Mouse (Mus musculus): ENCODE results near the gene Blcap.

DNA sequence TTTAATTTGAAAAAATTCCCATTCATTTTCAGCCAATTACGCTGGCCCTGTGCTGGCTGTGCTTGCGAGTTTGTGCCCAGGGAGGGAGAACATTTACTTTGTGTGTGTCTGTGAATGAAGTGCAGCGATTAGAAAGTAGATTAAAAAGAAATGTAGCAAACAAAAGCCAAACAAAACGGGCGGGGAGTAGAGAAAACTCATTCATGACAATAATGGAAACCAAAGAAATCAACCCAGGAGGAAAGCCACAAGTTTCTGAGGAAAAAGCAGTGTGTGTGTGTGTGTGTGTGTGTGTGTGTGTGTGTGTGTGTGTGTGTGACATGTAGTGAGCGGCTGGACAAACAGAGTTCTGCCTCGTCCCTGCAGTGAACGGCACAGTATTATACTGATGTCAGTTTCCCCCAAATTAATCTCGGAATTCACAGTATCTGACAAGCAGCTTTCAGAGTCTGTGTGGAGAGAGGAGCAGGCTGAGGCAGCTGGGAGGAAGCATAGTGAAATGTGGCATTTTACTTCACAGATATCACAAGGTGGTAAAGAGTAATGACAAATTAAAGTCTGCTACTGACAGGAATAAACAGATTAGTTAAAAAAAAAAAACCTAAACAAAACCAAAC is 30.0 kb downstream of the Blcap start:
- TF ChIP-seq POLR2A (IDR thresholded peaks at IDR 0.05; ENCODE audit: extremely low read depth, insufficient read depth, low read length): no peak
- no peak for TF ChIP-seq CTCF (IDR thresholded peaks at IDR 0.05; ENCODE audit: extremely low read depth, insufficient read depth, low read length)
